Mouse (Mus musculus) limb, embryonic 12.5 days (tissue): ENCODE measurements around the gene Crlf1. TPM values are rescaled to one million over a fixed set of nuclear protein-coding genes. Genes with fewer than 3 reads are reported as not detected.

Experiments used
- ATAC-seq: fragments of 200-750 bp; cut with Nextera tagmentation; 2 replicates; pipeline ENCODE4 v1.8.0; 2017; ENCODE audit warnings: low read depth, moderate TSS enrichment; ENCODE audit not compliant: insufficient number of reproducible peaks, insufficient read depth, low FRiP score, low TSS enrichment
- H3K27ac ChIP-seq: fragments of 300-500 bp; sonication (generic); 2 replicates; pipeline ENCODE4 v1.5.1; 2016; ENCODE audit warnings: mild to moderate bottlenecking, moderate library complexity
- H3K27me3 ChIP-seq: fragments of 300-500 bp; sonication (generic); 2 replicates; pipeline ENCODE4 v1.6.1; 2016; ENCODE audit warnings: mild to moderate bottlenecking, moderate library complexity
- H3K36me3 ChIP-seq: fragments of 300-500 bp; sonication (generic); 2 replicates; pipeline ENCODE4 v1.6.1; 2016; ENCODE audit warnings: mild to moderate bottlenecking, moderate library complexity
- H3K4me1 ChIP-seq: fragments of 300-500 bp; sonication (generic); replicated peaks from 2 replicates; pipeline ENCODE4 v1.6.1; 2016
- H3K4me2 ChIP-seq: fragments of 300-500 bp; sonication (generic); 2 replicates; pipeline ENCODE4 v1.6.1; 2016; ENCODE audit warnings: mild to moderate bottlenecking, moderate library complexity
- H3K4me3 ChIP-seq: fragments of 300-500 bp; sonication (generic); replicated peaks from 2 replicates; pipeline ENCODE4 v1.5.1; 2016; ENCODE audit warnings: mild to moderate bottlenecking
- H3K9ac ChIP-seq: fragments of 300-500 bp; sonication (generic); replicated peaks from 2 replicates; pipeline ENCODE4 v1.6.1; 2016; ENCODE audit warnings: mild to moderate bottlenecking, moderate library complexity
- H3K9me3 ChIP-seq: fragments of 300-500 bp; sonication (generic); 2 replicates; pipeline ENCODE4 v1.6.1; 2016; ENCODE audit warnings: mild to moderate bottlenecking, moderate library complexity
- WGBS: fragments of 180-500 bp; shearing (Covaris S2); methylation state at CpG from one replicate; pipeline ENCODE4 v1.1.7; 2016; 5-methylcytosine and 5-hydroxymethylcytosine counted together
- polyA plus RNA-seq: library from polyadenylated mRNA; unstranded; fragments of >200 nt; fragmentation: Nextera tagmentation; extraction: Ambion mirVana; gene quantifications from 2 replicates; pipeline ENCODE4 v1.2.1, GENCODE M21; 2016

Crlf1 gene
- 82.4 and 105 TPM in 2 replicates for polyA plus RNA-seq

DNA sequence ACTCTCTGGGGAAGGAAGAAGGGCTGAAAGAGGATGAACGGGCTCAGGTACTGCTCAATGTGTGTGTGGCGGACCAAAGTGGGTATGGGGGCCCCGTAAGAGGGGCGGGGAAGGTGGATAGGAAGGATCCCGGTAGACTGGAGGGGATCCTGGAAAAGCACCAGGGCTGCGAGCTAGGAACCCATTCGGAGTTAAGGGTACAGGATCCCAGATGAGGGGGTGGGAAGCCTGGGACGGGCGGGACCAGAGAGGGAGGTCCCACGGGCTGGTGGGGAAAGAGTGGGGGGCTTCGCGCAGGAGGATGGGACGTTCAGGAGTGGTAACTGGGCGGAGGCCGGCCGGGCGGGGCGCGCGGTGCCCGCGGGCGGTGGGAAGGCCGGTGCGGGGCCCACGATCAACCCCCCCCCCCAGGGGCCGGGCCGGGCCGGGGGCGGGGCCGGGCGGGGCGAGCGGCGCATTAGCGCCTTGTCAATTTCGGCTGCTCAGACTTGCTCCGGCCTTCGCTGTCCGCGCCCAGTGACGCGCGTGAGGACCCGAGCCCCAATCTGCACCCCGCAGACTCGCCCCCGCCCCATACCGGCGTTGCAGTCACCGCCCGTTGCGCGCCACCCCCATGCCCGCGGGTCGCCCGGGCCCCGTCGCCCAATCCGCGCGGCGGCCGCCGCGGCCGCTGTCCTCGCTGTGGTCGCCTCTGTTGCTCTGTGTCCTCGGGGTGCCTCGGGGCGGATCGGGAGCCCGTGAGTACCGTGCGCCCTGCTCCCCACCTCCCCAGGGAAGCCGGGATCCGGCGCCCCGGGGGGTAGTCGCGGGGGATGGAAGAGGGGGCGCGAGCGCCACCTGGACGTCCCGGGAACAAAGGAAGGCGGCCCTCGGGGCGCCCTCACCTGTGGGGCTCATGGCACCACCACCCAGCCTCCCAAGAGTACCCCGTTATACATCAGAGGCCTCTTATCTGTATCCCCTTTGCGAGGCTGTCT is at the start of gene Crlf1:
Gene Crlf1, plus strand, starts transcription at position 495 of the 977 bp plus-strand sequence.
- WGBS, result under 1% methylated on average over 87 of the region's 93 CpGs
- Histone ChIP-seq H3K4me3 (peak within 1 kb of the TSS; percentile 65), H3K4me2 (peak within 1 kb of the TSS; percentile 93)

DNA sequence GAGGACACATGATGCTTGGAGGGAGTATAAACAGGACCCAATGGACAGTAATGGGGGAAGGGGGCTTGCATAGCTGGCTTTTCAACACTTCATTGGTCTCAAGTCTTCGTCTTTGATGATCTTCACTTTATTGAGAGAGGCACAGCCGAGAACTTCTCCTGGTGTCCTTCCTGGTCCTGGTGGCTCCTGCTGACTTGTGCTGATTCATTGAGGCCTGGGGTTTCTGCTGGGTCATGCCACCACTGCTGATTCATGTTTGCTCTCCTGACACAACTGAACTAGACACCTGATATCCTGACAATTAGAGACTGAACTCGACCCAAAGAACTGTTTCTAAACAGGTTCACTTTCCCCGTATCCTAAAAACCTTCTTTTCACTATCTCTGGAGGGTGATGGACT is 49.6 kb upstream of the Crlf1 start:
- no peak overlapping the region for H3K4me3 ChIP-seq
- no peak overlapping the region for H3K4me2 ChIP-seq
- H3K36me3 ChIP-seq, result no peaks in the 10 kb centered on the region
- H3K9me3 ChIP-seq, result no peaks in the 10 kb centered on the region
- WGBS, result 83% methylated on average over 4 of the region's 4 CpGs
- no peak for ATAC-seq
- peaks cover 18% of the 10 kb centered on the region for H3K4me1 ChIP-seq
- H3K9ac ChIP-seq, result no peak overlapping the region
- no peak overlapping the region for H3K27ac ChIP-seq
- no peaks in the 10 kb centered on the region for H3K27me3 ChIP-seq

More for the DNA sequence above, at the start of gene Crlf1:
- Histone ChIP-seq H3K4me1 (peaks cover 84% of the 10 kb centered on the region), H3K9me3 (no peaks in the 10 kb centered on the region), H3K27me3 (peaks cover 96% of the 10 kb centered on the region), H3K9ac (peak within 1 kb of the TSS; percentile 78), H3K27ac (peak within 1 kb of the TSS; percentile 83), H3K36me3 (no peaks in the 10 kb centered on the region)
- no peak for ATAC-seq

DNA sequence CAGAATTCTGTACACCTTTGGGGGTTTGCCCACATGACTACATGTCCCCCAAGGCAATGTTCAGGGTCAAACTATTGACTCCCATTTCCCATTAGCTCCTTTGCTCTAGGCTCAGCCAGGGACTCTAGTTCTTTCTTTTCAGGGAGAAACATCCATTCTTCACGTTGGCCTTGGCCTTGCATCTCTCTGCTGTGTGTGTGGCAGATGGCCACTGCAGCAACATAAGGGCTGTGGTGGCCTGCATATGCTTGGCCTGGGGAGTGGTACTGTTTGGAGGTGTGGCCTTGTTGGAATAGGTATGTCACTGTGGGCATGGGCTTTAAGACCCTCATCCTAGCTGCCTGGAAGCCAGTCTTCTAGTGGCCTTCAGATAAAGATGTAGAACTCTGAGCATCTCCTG is 47.0 kb upstream of the Crlf1 start:
- 53% methylated on average over 1 of the region's 1 CpGs for WGBS
- ATAC-seq, result no peak

DNA sequence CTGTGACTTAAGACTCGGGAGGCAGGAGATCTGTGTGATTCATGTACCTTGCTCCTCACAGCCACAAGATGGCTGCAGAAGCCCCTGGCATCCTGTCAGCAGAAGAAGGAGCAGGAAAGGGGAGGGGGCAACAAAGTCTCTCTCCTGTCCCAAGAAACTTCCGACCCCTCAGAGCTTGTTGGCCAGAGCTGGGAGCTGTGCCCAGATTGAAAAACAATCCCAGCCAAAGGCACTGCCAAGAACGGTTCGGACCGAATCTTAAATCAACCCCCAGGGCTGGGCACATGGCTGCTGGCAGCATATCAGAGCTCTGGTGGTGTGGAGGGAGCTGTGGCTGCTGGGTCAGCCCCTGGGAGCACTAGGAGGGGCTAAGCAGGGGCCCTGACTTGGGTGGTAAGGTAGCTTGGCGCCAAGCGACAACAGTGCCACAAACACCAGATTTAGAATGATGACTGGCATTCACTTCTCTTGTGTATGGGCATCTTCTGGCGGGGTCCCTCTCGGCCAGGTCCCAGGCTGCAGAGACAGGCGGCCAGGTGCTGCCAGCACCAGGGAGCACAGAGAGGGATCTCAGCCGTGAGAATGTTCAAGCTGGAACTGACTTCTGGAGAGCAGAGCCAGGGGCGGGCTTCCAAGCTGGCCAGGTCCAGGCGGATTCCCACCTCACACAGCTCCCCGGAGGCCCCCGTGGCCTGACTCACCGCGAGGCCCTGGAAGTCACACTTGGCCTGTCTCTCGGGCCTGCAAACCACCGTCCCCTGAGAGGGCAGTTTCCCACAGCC is 45.1 kb upstream of the Crlf1 start:
- Histone ChIP-seq H3K27ac (peak overlapping the region; percentile 66; the same call in 1 of the 2 replicates), H3K9me3 (no peaks in the 10 kb centered on the region), H3K36me3 (peaks cover 33% of the 10 kb centered on the region), H3K4me2 (no peak overlapping the region), H3K4me1 (peaks cover 29% of the 10 kb centered on the region), H3K9ac (no peak overlapping the region), H3K4me3 (no peak overlapping the region), H3K27me3 (peaks cover 12% of the 10 kb centered on the region; the same call in 1 of the 2 replicates)
- WGBS, result 64% methylated on average over 19 of the region's 19 CpGs
- no peak for ATAC-seq

More for the DNA sequence above, 47.0 kb upstream of the Crlf1 start:
- no peak overlapping the region for H3K9ac ChIP-seq
- no peaks in the 10 kb centered on the region for H3K27me3 ChIP-seq
- no peak overlapping the region for H3K4me3 ChIP-seq
- no peak overlapping the region for H3K4me2 ChIP-seq
- H3K9me3 ChIP-seq, result no peaks in the 10 kb centered on the region
- no peak overlapping the region for H3K27ac ChIP-seq
- H3K36me3 ChIP-seq, result peaks cover 14% of the 10 kb centered on the region
- peaks cover 29% of the 10 kb centered on the region for H3K4me1 ChIP-seq

DNA sequence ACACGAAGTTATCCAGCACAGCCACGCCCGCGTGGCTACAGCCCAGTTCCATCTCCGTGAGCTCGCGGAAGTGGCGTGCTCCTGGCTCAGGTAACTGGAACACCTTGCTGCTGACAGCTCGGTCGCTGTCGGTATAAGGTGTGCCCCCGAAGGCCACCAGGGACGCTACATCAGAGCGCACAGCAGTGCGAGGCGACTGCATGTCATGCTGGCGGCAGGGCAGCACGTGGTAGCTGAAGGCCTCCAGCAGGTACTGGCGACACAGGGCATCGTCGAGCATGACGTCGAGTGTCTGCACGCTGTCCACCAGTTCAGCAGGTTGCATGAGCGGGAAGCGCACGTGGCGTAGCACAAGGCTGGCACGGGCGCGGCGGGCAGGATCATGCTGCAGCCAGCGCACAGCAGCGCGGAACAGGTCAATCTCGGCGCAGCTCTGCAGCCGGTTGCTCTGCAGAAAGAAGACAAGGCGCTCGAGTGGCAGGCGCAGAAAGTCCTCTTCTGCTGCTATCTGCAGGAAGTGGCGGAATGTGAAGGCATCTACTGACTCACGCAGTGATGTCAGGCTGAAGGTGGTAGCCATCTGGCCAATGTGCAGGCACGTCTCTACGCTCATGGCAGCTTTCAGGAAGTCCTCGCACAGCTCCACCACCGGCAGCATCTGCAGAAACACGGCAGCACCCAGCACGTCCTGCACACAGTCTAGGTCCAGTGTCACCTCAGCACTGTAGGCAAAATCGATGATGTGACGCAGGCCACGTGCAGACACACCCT is 40.6 kb upstream of the Crlf1 start:
- Histone ChIP-seq H3K27me3 (peaks cover 12% of the 10 kb centered on the region; the same call in 1 of the 2 replicates), H3K4me1 (peaks cover 46% of the 10 kb centered on the region), H3K4me2 (no peak overlapping the region), H3K27ac (no peak overlapping the region), H3K9me3 (no peaks in the 10 kb centered on the region), H3K4me3 (no peak overlapping the region), H3K36me3 (peaks cover 33% of the 10 kb centered on the region), H3K9ac (no peak overlapping the region)
- WGBS, result 64% methylated on average over 52 of the region's 52 CpGs
- no peak for ATAC-seq

DNA sequence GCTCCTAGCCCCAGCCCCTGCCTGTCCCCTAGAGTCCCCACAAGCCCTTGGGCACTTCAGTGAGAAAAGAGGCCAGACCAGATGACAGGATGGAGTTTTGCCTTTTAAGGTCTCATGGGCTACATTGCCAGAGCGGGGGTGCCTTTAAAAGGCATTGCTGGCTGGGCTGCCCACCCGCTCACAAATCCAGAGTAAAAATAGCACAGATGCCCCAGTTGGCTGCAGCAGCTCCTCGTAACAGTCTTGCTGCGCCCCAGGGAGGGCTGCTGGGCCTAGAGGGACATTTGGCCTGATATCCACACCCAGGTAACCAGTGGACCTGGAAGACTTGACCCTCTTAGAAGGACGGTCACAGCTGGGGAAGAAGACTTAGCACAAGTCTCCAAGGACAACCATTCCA is 39.1 kb upstream of the Crlf1 start:
- H3K4me3 ChIP-seq, result no peak overlapping the region
- H3K27me3 ChIP-seq, result peaks cover 12% of the 10 kb centered on the region; the same call in 1 of the 2 replicates
- peaks cover 33% of the 10 kb centered on the region for H3K36me3 ChIP-seq
- no peak overlapping the region for H3K4me2 ChIP-seq
- no peak for ATAC-seq
- H3K9ac ChIP-seq, result peak overlapping the region; percentile 31; the same call in 1 of the 2 replicates
- H3K4me1 ChIP-seq, result peaks cover 34% of the 10 kb centered on the region
- no peak overlapping the region for H3K27ac ChIP-seq
- H3K9me3 ChIP-seq, result no peaks in the 10 kb centered on the region
- 82% methylated on average over 5 of the region's 5 CpGs for WGBS

DNA sequence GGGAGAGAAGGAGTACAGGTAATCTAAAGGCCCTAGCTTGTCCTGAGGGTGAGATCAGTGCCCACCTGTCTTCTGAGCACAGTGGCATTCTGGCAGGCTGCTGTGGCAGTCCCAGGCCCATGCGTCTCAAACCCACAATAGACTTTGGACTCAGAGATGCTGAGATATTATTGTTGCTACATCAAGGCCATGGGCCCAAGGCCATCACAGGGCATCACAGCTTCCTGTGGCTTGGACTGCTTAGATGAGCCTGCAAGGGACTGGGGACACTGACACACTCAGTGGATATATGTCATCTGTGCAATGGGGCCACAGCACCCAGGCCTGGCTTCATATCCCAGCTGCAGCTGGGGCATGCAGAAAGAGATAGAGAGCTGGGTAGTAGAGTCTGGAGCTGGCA is 36.0 kb upstream of the Crlf1 start:
- Histone ChIP-seq H3K36me3 (peaks cover 16% of the 10 kb centered on the region), H3K27me3 (peaks cover 3% of the 10 kb centered on the region; the same call in 1 of the 2 replicates), H3K4me1 (peaks cover 23% of the 10 kb centered on the region), H3K9ac (no peak overlapping the region; the same call in 1 of the 2 replicates), H3K27ac (no peak overlapping the region), H3K4me3 (no peak overlapping the region), H3K4me2 (no peak overlapping the region), H3K9me3 (peaks cover 9% of the 10 kb centered on the region; the same call in 1 of the 2 replicates)
- ATAC-seq, result no peak
- WGBS, result 93% methylated on average over 1 of the region's 1 CpGs

DNA sequence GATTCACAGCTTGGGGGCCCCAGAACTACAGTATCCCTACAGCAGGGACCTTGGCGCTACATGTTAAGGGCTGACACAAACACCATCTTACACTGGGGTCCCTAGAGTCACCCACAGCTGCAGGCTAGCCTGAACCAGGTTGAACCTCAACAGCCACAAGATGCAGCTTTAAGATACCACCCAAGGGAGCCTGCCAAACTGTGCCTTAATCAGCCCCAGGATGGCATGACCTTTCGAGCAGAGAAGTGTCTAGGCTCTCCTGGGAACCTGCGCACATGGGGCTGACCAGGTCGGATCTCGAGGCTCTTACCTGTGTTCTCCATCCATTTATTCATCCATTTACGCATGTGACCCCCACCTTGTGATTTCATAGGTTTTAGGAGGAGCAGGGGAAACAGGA is 35.1 kb upstream of the Crlf1 start:
- Histone ChIP-seq H3K9ac (no peak overlapping the region), H3K27me3 (no peaks in the 10 kb centered on the region), H3K4me1 (peaks cover 31% of the 10 kb centered on the region), H3K36me3 (peaks cover 7% of the 10 kb centered on the region), H3K27ac (no peak overlapping the region), H3K4me3 (no peak overlapping the region), H3K9me3 (peaks cover 9% of the 10 kb centered on the region; the same call in 1 of the 2 replicates), H3K4me2 (no peak overlapping the region)
- 91% methylated on average over 6 of the region's 6 CpGs for WGBS
- no peak for ATAC-seq

DNA sequence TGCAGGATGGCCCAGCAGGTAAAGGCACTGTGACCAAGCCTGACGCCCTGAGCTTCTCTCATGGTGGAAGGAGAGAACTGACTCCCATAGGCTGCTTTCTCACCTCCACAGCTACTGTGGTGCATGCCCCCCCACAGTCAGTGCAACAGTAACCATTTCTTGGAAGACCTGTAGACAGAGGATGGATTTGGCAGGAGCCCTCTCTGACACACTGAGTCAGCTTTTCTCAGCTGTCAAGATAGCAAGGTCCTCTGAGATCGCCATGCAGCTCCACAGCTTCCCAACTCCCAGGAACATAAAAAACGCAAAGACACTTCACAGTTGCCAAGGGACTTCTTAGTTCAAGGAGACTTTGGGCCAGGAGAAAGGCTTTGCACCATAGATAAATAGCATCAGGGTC is 34.5 kb upstream of the Crlf1 start:
- Histone ChIP-seq H3K27ac (no peak overlapping the region), H3K4me3 (no peak overlapping the region), H3K9me3 (peaks cover 9% of the 10 kb centered on the region; the same call in 1 of the 2 replicates), H3K27me3 (no peaks in the 10 kb centered on the region), H3K4me1 (peaks cover 29% of the 10 kb centered on the region), H3K9ac (no peak overlapping the region), H3K36me3 (peaks cover 7% of the 10 kb centered on the region), H3K4me2 (no peak overlapping the region)
- ATAC-seq, result no peak
- 83% methylated on average over 3 of the region's 3 CpGs for WGBS

DNA sequence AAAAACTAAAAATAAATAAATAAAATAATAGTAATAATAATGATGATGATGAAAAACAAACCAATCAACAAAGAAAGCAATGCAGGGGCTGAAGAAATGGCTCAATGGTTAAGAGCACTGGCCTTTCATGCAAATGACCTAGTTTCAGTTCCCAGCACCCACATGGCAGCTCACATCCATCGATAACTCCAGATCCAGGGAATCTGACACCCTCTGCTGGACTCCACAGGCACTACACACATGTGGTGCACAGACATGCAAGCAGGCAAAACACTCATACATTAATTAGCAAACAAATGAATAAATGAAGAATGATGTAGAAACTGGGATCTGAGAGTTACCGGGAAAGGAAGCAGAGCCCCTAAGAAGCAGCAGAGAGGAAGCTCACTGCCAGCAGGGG is 33.3 kb upstream of the Crlf1 start:
- H3K4me3 ChIP-seq, result no peak overlapping the region
- WGBS, result 98% methylated on average over 2 of the region's 2 CpGs
- H3K27me3 ChIP-seq, result no peaks in the 10 kb centered on the region
- H3K27ac ChIP-seq, result no peak overlapping the region
- no peak overlapping the region for H3K9ac ChIP-seq
- H3K9me3 ChIP-seq, result peaks cover 9% of the 10 kb centered on the region; the same call in 1 of the 2 replicates
- ATAC-seq, result no peak
- peaks cover 22% of the 10 kb centered on the region for H3K4me1 ChIP-seq
- H3K36me3 ChIP-seq, result peaks cover 7% of the 10 kb centered on the region
- H3K4me2 ChIP-seq, result no peak overlapping the region
